Mouse (Mus musculus): ENCODE measurements around the gene Sez6l. TPM values are rescaled to one million over a fixed set of nuclear protein-coding genes. Genes with fewer than 3 reads are reported as not detected.
A peak's percentile ranks its signal among the peaks of the same experiment; 100 is the strongest.

Sez6l gene
- total and polyA plus RNA-seq, 3 experiments: not detected

- H3K9me3 ChIP-seq (replicated peaks; ENCODE audit: low read length): peaks cover 84% of the 10 kb centered on the region
- no peak overlapping the region for H3K9ac ChIP-seq (ENCODE audit: insufficient read depth, low read depth)
These were observed 117.1 kb downstream of the Sez6l start for GRCm38 (mm10) chr5:112459903-112460302.

GRCm38 (mm10) chr5:112454966-112455555, 121.9 kb downstream of the Sez6l start:
- H3K36me3 ChIP-seq (replicated peaks in 1 of 2; ENCODE audit: control insufficient read depth in 1 of 2, insufficient read depth in 1 of 2, low read length in 1 of 2): no peaks in the 10 kb centered on the region
- no peak overlapping the region for H3K9ac ChIP-seq (ENCODE audit: insufficient read depth, low read depth)
- no peak overlapping the region for H3K27ac ChIP-seq (ENCODE audit: insufficient read depth, low read depth)
- no peak for TF ChIP-seq PAX5 (IDR thresholded peaks at IDR 0.05; ENCODE audit: low read length)
- TF ChIP-seq CTCF (conservative IDR thresholded peaks at IDR 0.05 in 1 of 2, IDR thresholded peaks at IDR 0.05 in 1 of 2; ENCODE audit: low read depth in 2 of 2, low read length in 2 of 2): peak in 1 of 2 experiments; percentile 31; a peak in 2 of 4 replicates
- no peak overlapping the region for H3K4me3 ChIP-seq (replicated peaks in 1 of 3; ENCODE audit: low read depth in 2 of 3, low read length in 2 of 3, poor library complexity in 1 of 3)
- H3K4me2 ChIP-seq (ENCODE audit: insufficient read depth, low read depth, poor library complexity, severe bottlenecking): no peak overlapping the region
- dilution Hi-C loops (cut with MboI; ENCODE audit: extremely low pct_ligation_motif_present, extremely low pct_unique_long_range_greater_than_20kb, low sequenced_read_pairs): no loop called here
- no peaks in the 10 kb centered on the region for H3K4me1 ChIP-seq (ENCODE audit: control insufficient read depth in 1 of 2, insufficient read depth in 2 of 2)
- H3K79me2 ChIP-seq (replicated peaks; ENCODE audit: control insufficient read depth, extremely low read depth, insufficient read depth, poor library complexity, severe bottlenecking): no peaks in the 10 kb centered on the region
- H3K9me3 ChIP-seq (replicated peaks; ENCODE audit: low read length): peaks cover 83% of the 10 kb centered on the region
- no peaks in the 10 kb centered on the region for H3K27me3 ChIP-seq (replicated peaks)
- in situ Hi-C loops (cut with MboI; ENCODE audit: low pct_ligation_motif_present, low pct_unique_long_range_greater_than_20kb, low sequenced_read_pairs): no loop called here
- DNase-seq (ENCODE audit: extremely low read depth): peak; percentile 0

More at GRCm38 (mm10) chr5:112459903-112460302, 117.1 kb downstream of the Sez6l start:
- Histone ChIP-seq H3K27ac (ENCODE audit: insufficient read depth, low read depth) (no peak overlapping the region), H3K36me3 (replicated peaks in 1 of 2; ENCODE audit: control insufficient read depth in 1 of 2, insufficient read depth in 1 of 2, low read length in 1 of 2) (no peaks in the 10 kb centered on the region), H3K4me2 (ENCODE audit: insufficient read depth, low read depth, poor library complexity, severe bottlenecking) (no peak overlapping the region), H3K4me3 (replicated peaks in 1 of 3; ENCODE audit: low read depth in 2 of 3, low read length in 2 of 3, poor library complexity in 1 of 3) (no peak overlapping the region), H3K79me2 (replicated peaks; ENCODE audit: control insufficient read depth, extremely low read depth, insufficient read depth, poor library complexity, severe bottlenecking) (no peaks in the 10 kb centered on the region), H3K27me3 (replicated peaks) (no peaks in the 10 kb centered on the region), H3K4me1 (ENCODE audit: control insufficient read depth in 1 of 2, insufficient read depth in 2 of 2) (no peaks in the 10 kb centered on the region)
- no peak for DNase-seq (ENCODE audit: extremely low read depth)
- no peak for TF ChIP-seq USF2 (conservative IDR thresholded peaks at IDR 0.05; ENCODE audit: low read depth, low read length)
- no peak for TF ChIP-seq NELFE (IDR thresholded peaks at IDR 0.05; ENCODE audit: low read depth, low read length)
- dilution Hi-C loops (cut with MboI; ENCODE audit: extremely low pct_ligation_motif_present, extremely low pct_unique_long_range_greater_than_20kb, low sequenced_read_pairs) (no loop called here), in situ Hi-C loops (cut with MboI; ENCODE audit: low pct_ligation_motif_present, low pct_unique_long_range_greater_than_20kb, low sequenced_read_pairs) (no loop called here)

GRCm38 (mm10) chr5:112453088-112453487, 123.9 kb downstream of the Sez6l start:
- in situ Hi-C loops (cut with MboI; ENCODE audit: low pct_ligation_motif_present, low pct_unique_long_range_greater_than_20kb, low sequenced_read_pairs): no loop called here
- Histone ChIP-seq H3K4me1 (ENCODE audit: control insufficient read depth in 1 of 2, insufficient read depth in 2 of 2) (no peaks in the 10 kb centered on the region), H3K4me3 (replicated peaks in 1 of 3; ENCODE audit: low read depth in 2 of 3, low read length in 2 of 3, poor library complexity in 1 of 3) (no peak overlapping the region), H3K27ac (ENCODE audit: insufficient read depth, low read depth) (no peak overlapping the region), H3K9me3 (replicated peaks; ENCODE audit: low read length) (peaks cover 87% of the 10 kb centered on the region), H3K27me3 (replicated peaks) (no peaks in the 10 kb centered on the region), H3K36me3 (replicated peaks in 1 of 2; ENCODE audit: control insufficient read depth in 1 of 2, insufficient read depth in 1 of 2, low read length in 1 of 2) (no peaks in the 10 kb centered on the region), H3K79me2 (replicated peaks; ENCODE audit: control insufficient read depth, extremely low read depth, insufficient read depth, poor library complexity, severe bottlenecking) (no peaks in the 10 kb centered on the region), H3K4me2 (ENCODE audit: insufficient read depth, low read depth, poor library complexity, severe bottlenecking) (no peak overlapping the region), H3K9ac (ENCODE audit: insufficient read depth, low read depth) (no peak overlapping the region)
- dilution Hi-C loops (cut with MboI; ENCODE audit: extremely low pct_ligation_motif_present, extremely low pct_unique_long_range_greater_than_20kb, low sequenced_read_pairs): no loop called here
- TF ChIP-seq E2F4 (IDR thresholded peaks at IDR 0.05; ENCODE audit: insufficient replicate concordance, low read depth, low read length) (no peak), TCF12 (IDR thresholded peaks at IDR 0.05; ENCODE audit: low read depth, low read length) (no peak), MAZ (IDR thresholded peaks at IDR 0.05; ENCODE audit: low read depth, low read length) (no peak), PAX5 (IDR thresholded peaks at IDR 0.05; ENCODE audit: low read length) (no peak), SIN3A (IDR thresholded peaks at IDR 0.05; ENCODE audit: low read length) (no peak), MYC (IDR thresholded peaks at IDR 0.05; ENCODE audit: low read depth, low read length) (no peak), CTCF (conservative IDR thresholded peaks at IDR 0.05 in 1 of 2, IDR thresholded peaks at IDR 0.05 in 1 of 2; ENCODE audit: low read depth in 2 of 2, low read length in 2 of 2) (no peak), NELFE (IDR thresholded peaks at IDR 0.05; ENCODE audit: low read depth, low read length) (no peak), JUND (conservative IDR thresholded peaks at IDR 0.05; ENCODE audit: low read depth, low read length) (no peak), TBP (conservative IDR thresholded peaks at IDR 0.05; ENCODE audit: low read depth, low read length) (no peak), SMC3 (IDR thresholded peaks at IDR 0.05; ENCODE audit: low read depth, low read length) (no peak), RAD21 (IDR thresholded peaks at IDR 0.05; ENCODE audit: low read depth, low read length) (no peak)
- DNase-seq (ENCODE audit: extremely low read depth): no peak
